Mouse (Mus musculus): Measurements from ENCODE around the gene Setmar. TPM values are rescaled to one million over a fixed set of nuclear protein-coding genes. Genes with fewer than 3 reads are reported as not detected.

Setmar gene
- total and polyA plus RNA-seq, 2 experiments from 2014 or later, result 2.3 to 4.0 TPM

GRCm38 (mm10) chr6:108117881-108118280 is 53.0 kb downstream of the Setmar start:
- DNase-seq (ENCODE audit: low spot score), result no peak
- no peaks in the 10 kb centered on the region for H3K9me3 ChIP-seq (ENCODE audit: low read length)
- H3K36me3 ChIP-seq (ENCODE audit: insufficient read depth, low read length), result no peaks in the 10 kb centered on the region
- no peak overlapping the region for H3K9ac ChIP-seq (replicated peaks; ENCODE audit: low read length, poor library complexity, severe bottlenecking)
- no peaks in the 10 kb centered on the region; the same call in 1 of the 2 replicates for H3K4me1 ChIP-seq (ENCODE audit: insufficient read depth, low read length)
- no peak overlapping the region for H3K27ac ChIP-seq (ENCODE audit: low read depth, low read length)
- H3K27me3 ChIP-seq (ENCODE audit: insufficient read depth, low read length), result no peaks in the 10 kb centered on the region
- H3K4me2 ChIP-seq (ENCODE audit: low read depth, low read length, poor library complexity, severe bottlenecking), result no peak overlapping the region
- TF ChIP-seq CTCF (IDR thresholded peaks at IDR 0.05), result no peak
- WGBS, result 95% methylated on average over 6 of the region's 6 CpGs
- H3K4me3 ChIP-seq (ENCODE audit: low read depth, low read length), result no peak overlapping the region
- no peak for ATAC-seq (ENCODE audit: low FRiP score)

DNA sequence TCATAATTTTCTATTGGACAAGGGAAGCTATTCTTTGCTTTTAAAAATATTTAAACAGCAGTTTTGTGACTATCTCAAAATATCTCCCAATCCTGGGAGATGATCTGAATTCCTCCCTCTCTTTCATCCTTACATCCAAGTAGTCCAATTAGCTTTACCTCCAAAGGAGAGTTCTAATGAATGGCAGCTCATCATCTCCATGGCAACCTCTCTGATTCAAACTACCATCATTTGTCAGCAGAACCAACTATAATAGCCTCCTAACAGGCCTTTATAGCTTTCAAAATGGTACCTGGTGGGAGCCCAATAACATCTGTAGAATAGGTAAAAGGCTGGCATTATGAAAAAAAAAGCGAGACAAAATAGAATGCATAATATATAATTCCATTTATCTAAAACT is 60.6 kb downstream of the Setmar start:
- H3K4me1 ChIP-seq (ENCODE audit: insufficient read depth, low read length), result no peaks in the 10 kb centered on the region
- H3K27ac ChIP-seq (ENCODE audit: low read depth, low read length), result no peak overlapping the region
- H3K27me3 ChIP-seq (ENCODE audit: insufficient read depth, low read length), result no peaks in the 10 kb centered on the region
- no peak for TF ChIP-seq CTCF (IDR thresholded peaks at IDR 0.05)
- no peaks in the 10 kb centered on the region for H3K36me3 ChIP-seq (ENCODE audit: insufficient read depth, low read length)
- DNase-seq (ENCODE audit: low spot score), result no peak
- 73% methylated on average over 1 of the region's 1 CpGs for WGBS
- no peak overlapping the region for H3K4me2 ChIP-seq (ENCODE audit: low read depth, low read length, poor library complexity, severe bottlenecking)
- no peak overlapping the region for H3K9ac ChIP-seq (replicated peaks; ENCODE audit: low read length, poor library complexity, severe bottlenecking)
- H3K9me3 ChIP-seq (ENCODE audit: low read length), result no peaks in the 10 kb centered on the region
- no peak for ATAC-seq (ENCODE audit: low FRiP score)
- H3K4me3 ChIP-seq (ENCODE audit: low read depth, low read length), result no peak overlapping the region

GRCm38 (mm10) chr6:108126631-108127030 is 61.8 kb downstream of the Setmar start:
- no peak for TF ChIP-seq CTCF (IDR thresholded peaks at IDR 0.05)
- DNase-seq (ENCODE audit: low spot score), result no peak
- H3K4me2 ChIP-seq (ENCODE audit: low read depth, low read length, poor library complexity, severe bottlenecking), result no peak overlapping the region
- WGBS, result 83% methylated on average over 3 of the region's 3 CpGs
- H3K4me1 ChIP-seq (ENCODE audit: insufficient read depth, low read length), result no peaks in the 10 kb centered on the region
- no peaks in the 10 kb centered on the region for H3K9me3 ChIP-seq (ENCODE audit: low read length)
- no peak overlapping the region for H3K4me3 ChIP-seq (ENCODE audit: low read depth, low read length)
- H3K9ac ChIP-seq (replicated peaks; ENCODE audit: low read length, poor library complexity, severe bottlenecking), result no peak overlapping the region
- H3K36me3 ChIP-seq (ENCODE audit: insufficient read depth, low read length), result no peaks in the 10 kb centered on the region
- H3K27me3 ChIP-seq (ENCODE audit: insufficient read depth, low read length), result no peaks in the 10 kb centered on the region
- ATAC-seq (ENCODE audit: low FRiP score), result no peak
- no peak overlapping the region for H3K27ac ChIP-seq (ENCODE audit: low read depth, low read length)

Other genes with a start within 250 kb of the Setmar start
- 18.1 and 23.0 TPM in 2 replicates for gene Sumf1, start 120.5 kb downstream of the Setmar start, total RNA-seq (2014; rRNA removed)
- gene Sumf1, start 120.5 kb downstream of the Setmar start, polyA plus RNA-seq (2015; fragmentation: Nextera tagmentation; extraction: Ambion mirVana), result 12.3 and 13.7 TPM in 2 replicates
- gene Itpr1, start 148.1 kb downstream of the Setmar start, total RNA-seq (2014; rRNA removed), result 16.7 and 23.2 TPM in 2 replicates
- gene Itpr1, start 148.1 kb downstream of the Setmar start, polyA plus RNA-seq (2015; fragmentation: Nextera tagmentation; extraction: Ambion mirVana), result 2.4 and 3.3 TPM in 2 replicates